Mouse (Mus musculus) frontal cortex, postnatal 10 days (tissue): ENCODE results near the gene Il23a.
A peak's percentile ranks its signal among the peaks of the same experiment; 100 is the strongest.
"Not testable (repeated sequence)": the region's sequence is repeated elsewhere in the genome, so short reads cannot be mapped to it uniquely, and the experiment has no call there.

Experiments
- DNase-seq, 2 experiments: peaks; one replicate each; pipeline ENCODE4 v3.0.0; 2022; ENCODE audit warnings: low spot score in 2 of 2, mixed read lengths in 1 of 2

The Il23a gene

GRCm38 (mm10) chr10:128298702-128299171, at the start of gene Il23a:
Gene Il23a, minus strand, starts transcription at chr10:128298752.
- DNase-seq, result no peak

DNA sequence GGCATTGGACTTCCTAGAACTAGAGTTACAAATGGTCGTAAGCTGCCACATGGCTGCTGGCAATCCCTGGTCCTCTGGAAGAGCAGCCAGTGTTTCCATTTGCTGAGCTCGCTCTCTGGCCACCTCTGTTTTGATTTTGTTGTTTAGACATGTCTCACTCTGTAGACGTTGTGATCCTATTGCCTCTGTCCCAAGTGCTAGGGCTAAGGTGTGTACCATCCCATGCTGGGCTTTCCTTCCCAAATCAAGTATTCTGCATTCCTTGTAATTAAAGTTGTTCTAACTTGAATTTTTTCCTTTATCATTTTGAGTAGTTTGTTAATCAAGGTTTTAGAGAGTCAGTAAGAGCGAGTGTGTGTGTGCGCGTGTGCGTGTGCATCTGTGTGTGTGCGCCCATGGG, 49.0 kb upstream of the Il23a start:
- no peak for DNase-seq

DNA sequence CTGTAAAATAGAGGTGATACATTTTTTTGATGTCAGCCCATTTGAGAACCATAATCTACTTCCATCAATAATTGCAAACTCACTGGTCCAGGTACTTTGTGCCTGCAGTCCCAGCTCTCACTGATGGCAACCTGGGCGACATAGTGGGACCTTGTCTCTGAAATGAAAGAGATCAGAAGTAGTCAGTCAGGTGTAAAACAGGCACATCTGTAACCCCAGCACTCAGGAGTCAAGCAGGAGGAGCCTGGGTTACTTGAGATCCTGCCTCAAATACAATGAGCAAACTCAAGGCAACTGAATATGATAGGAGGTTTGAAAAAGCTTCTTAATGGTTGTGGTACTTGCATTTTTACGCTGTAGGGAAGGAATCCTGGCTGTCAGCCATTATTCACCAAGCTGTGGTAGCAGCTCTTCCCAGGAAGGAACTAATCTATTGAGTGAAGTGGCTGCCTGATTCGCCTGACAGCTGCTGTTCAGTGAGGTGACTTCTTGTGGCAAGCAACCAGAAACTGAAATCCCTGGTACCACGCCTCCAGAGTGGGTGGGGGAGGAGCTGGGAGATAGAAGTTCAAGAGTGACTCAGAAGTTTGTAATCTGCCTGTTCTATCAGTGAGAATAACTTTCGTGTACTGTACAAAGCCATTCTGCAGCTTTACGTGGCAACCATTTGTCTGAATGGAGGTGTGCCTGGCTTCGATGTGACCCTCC, 46.2 kb upstream of the Il23a start:
- DNase-seq, result peak; percentile 39 to 53

DNA sequence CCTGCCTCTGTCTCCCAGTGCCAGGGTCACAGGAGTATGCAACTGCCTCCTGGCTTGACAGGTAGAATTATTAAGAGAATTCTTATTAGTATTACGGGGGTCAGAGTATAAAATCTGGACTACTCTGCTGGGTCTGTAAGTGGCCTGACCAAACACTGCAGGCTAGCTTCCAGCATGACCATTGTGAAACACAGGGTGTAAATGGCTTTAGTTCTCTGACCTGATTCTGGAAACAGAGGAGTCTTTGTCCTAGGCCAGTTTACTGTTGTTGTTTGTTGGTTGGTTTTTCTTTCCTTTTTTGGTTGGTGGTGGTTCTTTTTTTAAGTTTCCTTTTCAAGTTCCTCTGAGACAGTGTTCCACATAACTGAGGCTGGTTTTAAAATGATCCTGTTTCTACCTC, 44.9 kb upstream of the Il23a start:
- DNase-seq, result no peak

- DNase-seq, result no peak
These were observed 41.7 kb upstream of the Il23a start for GRCm38 (mm10) chr10:128340257-128340656.

- DNase-seq, result no peak
These were observed 40.4 kb upstream of the Il23a start for GRCm38 (mm10) chr10:128338948-128339347.

GRCm38 (mm10) chr10:128338415-128338814, 39.9 kb upstream of the Il23a start:
- DNase-seq, result no peak

DNA sequence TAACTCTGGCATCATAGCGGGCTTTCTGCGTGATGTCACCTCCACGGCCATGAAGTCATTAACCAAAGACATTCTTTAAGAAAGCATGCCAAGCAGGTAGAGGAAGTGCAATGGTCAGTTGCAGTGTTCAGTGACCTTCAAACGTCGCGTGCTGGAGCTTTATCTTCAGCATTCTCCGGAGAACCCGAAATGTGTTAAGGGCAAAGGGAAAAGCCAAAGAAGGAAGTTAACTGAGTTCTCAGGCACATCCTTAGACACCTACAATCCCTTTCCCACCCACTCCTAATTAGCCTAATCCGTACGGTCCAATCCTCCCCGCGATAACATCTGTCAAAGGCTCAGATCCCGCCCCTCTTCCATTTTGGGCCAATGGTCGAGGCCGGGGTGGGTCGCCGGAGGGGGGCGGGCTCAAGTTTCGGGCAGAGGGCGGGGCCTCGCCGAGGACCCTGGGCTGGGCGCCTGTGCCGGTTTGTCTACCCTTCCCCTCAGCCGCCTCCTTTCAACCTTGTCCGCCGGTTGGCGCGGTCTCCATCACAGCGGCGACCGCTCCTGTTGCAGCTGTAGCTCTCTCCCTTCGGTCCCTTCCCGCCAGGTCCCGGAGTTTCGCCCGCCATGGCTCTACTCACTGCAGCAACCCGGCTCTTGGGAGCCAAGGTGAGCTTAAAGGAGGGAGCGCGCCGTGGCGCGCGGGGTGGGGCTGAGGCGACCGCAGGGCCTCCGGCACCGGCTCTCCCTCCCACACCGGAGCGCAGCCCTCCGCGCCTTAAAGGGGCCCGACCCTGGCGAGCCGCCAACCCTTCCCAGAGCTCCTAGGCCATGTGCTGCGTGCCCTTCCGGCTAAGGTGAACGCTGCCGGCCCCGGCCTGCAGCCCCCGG, 39.0 kb upstream of the Il23a start, which contains the start of gene Cs:
Gene Cs, plus strand, starts transcription at position 429 of the 876 bp plus-strand sequence.
- peak; percentile 93 to 95 for DNase-seq

- no peak for DNase-seq
These were observed 38.0 kb upstream of the Il23a start for GRCm38 (mm10) chr10:128336597-128336996.

GRCm38 (mm10) chr10:128336195-128336594, 37.6 kb upstream of the Il23a start:
- no peak for DNase-seq

- peak in 1 of 2 experiments; percentile 47 for DNase-seq
These were observed 37.0 kb upstream of the Il23a start for GRCm38 (mm10) chr10:128335582-128335981.

DNA sequence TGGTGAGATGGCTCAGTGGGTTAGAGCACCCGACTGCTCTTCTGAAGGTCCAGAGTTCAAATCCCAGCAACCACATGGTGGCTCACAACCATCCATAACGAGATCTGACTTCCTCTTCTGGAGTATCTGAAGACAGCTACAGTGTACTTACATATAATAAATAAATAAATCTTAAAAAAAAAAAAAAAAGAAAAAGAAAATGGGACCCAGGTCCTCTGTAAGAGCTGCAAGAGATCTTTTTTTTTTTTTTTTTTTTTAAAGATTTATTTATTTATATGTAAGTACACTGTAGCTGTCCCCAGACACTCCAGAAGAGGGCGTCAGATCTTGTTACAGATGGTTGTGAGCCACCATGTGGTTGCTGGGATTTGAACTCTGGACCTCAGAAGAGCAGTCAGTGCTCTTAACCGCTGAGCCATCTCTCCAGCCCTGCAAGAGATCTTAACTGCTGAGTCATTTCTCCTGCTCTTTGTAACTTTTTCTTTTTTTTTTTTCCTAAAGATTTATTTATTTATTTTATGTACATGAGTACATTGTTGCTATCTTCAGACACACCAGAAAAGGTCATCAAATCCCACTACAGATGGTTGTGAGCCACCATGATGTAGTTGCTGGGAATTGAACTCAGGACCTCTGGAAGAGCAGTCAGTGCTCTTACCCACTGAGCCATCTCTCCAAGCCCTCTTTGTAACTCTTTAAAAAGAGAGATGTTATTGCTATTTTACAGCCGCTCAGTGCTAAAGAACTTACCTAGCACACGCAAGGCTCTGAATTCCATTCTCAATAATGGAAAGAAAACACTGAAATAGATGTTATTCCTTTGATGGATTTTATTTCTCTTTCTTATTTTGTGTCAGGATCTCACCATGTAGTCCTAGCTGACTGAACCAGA, 34.1 kb upstream of the Il23a start:
- not testable (repeated sequence) for DNase-seq

GRCm38 (mm10) chr10:128327610-128328009, 29.1 kb upstream of the Il23a start:
- DNase-seq, result no peak

DNA sequence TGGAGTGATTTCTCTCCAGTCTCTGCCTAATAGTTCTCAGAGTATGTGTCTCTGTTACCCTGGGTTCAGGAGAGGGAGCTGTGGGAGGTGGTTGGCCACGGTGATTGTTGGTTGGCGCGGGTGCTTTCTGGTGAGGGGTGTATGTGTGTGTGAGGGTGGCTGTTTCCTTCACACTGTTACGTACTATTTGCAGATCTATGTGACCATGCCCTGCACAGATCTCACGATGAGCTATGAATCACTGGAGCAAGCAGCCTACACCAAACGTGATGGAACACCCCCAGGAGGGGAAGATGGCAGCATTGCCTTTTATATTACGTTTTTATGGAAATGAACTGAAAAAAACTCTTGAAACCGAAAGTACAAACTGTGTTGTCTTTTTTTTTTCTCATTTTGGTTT, 28.3 kb upstream of the Il23a start:
- DNase-seq, result no peak

- no peak for DNase-seq
These were observed 25.0 kb upstream of the Il23a start for GRCm38 (mm10) chr10:128323516-128323915.

GRCm38 (mm10) chr10:128322141-128323108, 23.9 kb upstream of the Il23a start, which contains the start of gene Cnpy2:
Gene Cnpy2, plus strand, starts transcription at chr10:128322459.
- DNase-seq, result peak; percentile 84 to 88

DNA sequence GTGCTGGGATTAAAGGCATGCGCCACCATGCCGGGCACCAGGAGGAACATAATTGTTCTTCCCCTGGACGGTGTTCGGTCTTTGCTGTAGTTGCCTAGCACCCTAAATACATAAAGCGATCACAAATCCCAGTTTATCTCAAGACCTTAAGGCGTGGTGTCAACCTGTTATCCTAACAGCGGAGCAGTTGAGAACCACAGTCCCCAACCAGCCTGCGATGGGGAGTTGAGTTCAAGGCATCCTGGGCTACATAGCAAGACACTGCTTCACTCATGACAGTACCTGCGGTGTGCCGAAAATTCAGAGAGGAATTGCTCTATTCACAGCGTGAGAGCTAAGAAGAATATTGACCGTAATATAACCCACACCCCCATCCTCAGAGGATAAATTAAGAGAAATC, 23.1 kb upstream of the Il23a start:
- DNase-seq, result no peak

DNA sequence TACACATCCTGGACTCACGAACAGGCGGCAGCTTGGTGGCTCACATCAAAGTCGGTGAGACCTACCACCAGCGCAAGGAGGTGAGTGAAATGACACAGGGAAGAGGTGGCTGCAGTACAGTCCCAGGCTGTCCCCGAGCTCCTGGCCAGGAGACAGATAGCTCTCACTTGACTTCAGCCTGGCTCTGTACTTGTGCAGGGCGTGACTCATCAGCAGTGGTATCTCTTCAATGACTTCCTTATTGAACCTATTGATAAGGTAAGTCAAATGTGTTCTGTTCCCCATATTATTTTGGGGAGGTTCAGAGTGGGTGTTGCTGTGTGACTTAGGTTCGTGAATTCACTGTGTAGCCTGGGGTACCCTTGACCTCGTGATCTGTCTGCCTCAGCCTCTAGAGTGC, 17.0 kb upstream of the Il23a start:
- DNase-seq, result no peak

- no peak for DNase-seq
These were observed 12.3 kb upstream of the Il23a start for GRCm38 (mm10) chr10:128310902-128311301.

- DNase-seq, result no peak
These were observed 11.6 kb upstream of the Il23a start for GRCm38 (mm10) chr10:128310177-128310576.
